Mouse (Mus musculus): ENCODE data around the gene Sfxn3.
"Not testable (repeated sequence)": the region's sequence is repeated elsewhere in the genome, so short reads cannot be mapped to it uniquely, and the experiment has no call there.

Gene Sfxn3

GRCm38 (mm10) chr19:45018351-45018831 lies 28.9 kb upstream of the Sfxn3 start:
- DNase-seq (ENCODE audit: low read depth, low spot score) = no peak

- no peak for DNase-seq (ENCODE audit: low read depth, low spot score)
These were observed 27.0 kb upstream of the Sfxn3 start for GRCm38 (mm10) chr19:45020348-45020747.

GRCm38 (mm10) chr19:45021362-45021761 lies 25.9 kb upstream of the Sfxn3 start:
- no peak for DNase-seq (ENCODE audit: low read depth, low spot score)

- no peak for DNase-seq (ENCODE audit: low read depth, low spot score)
These were observed 23.3 kb upstream of the Sfxn3 start for GRCm38 (mm10) chr19:45023993-45024392.

- no peak for DNase-seq (ENCODE audit: low read depth, low spot score)
These were observed 22.5 kb upstream of the Sfxn3 start for GRCm38 (mm10) chr19:45024775-45025174.

GRCm38 (mm10) chr19:45025937-45026568 lies 21.2 kb upstream of the Sfxn3 start:
- no peak for DNase-seq (ENCODE audit: low read depth, low spot score)

GRCm38 (mm10) chr19:45026958-45027670 lies 20.2 kb upstream of the Sfxn3 start:
- DNase-seq (ENCODE audit: low read depth, low spot score) = no peak

GRCm38 (mm10) chr19:45027848-45028247 lies 19.5 kb upstream of the Sfxn3 start:
- DNase-seq (ENCODE audit: low read depth, low spot score) = no peak

GRCm38 (mm10) chr19:45028746-45029145 lies 18.6 kb upstream of the Sfxn3 start:
- DNase-seq (ENCODE audit: low read depth, low spot score) = no peak

GRCm38 (mm10) chr19:45029571-45029970 lies 17.7 kb upstream of the Sfxn3 start:
- no peak for DNase-seq (ENCODE audit: low read depth, low spot score)

- DNase-seq (ENCODE audit: low read depth, low spot score) = no peak
These were observed 17.2 kb upstream of the Sfxn3 start for GRCm38 (mm10) chr19:45030111-45030510.

- DNase-seq (ENCODE audit: low read depth, low spot score) = no peak
These were observed 16.3 kb upstream of the Sfxn3 start for GRCm38 (mm10) chr19:45030746-45031693.

GRCm38 (mm10) chr19:45031780-45032179 lies 15.5 kb upstream of the Sfxn3 start:
- no peak for DNase-seq (ENCODE audit: low read depth, low spot score)

- no peak for DNase-seq (ENCODE audit: low read depth, low spot score)
These were observed 14.6 kb upstream of the Sfxn3 start for GRCm38 (mm10) chr19:45032570-45033332.

- DNase-seq (ENCODE audit: low read depth, low spot score) = no peak
These were observed 10.4 kb upstream of the Sfxn3 start for GRCm38 (mm10) chr19:45036867-45037266.

- DNase-seq (ENCODE audit: low read depth, low spot score) = not testable (repeated sequence)
These were observed 9.1 kb upstream of the Sfxn3 start for GRCm38 (mm10) chr19:45038198-45038597.

GRCm38 (mm10) chr19:45040214-45040613 lies 7.1 kb upstream of the Sfxn3 start:
- no peak for DNase-seq (ENCODE audit: low read depth, low spot score)

GRCm38 (mm10) chr19:45044389-45044927 lies 2.8 kb upstream of the Sfxn3 start:
- DNase-seq (ENCODE audit: low read depth, low spot score) = no peak

GRCm38 (mm10) chr19:45045236-45045635 lies 2.1 kb upstream of the Sfxn3 start:
- no peak for DNase-seq (ENCODE audit: low read depth, low spot score)

GRCm38 (mm10) chr19:45045651-45046050 lies 1.7 kb upstream of the Sfxn3 start, which contains the start of gene Pdzd7:
Gene Pdzd7 (minus strand): TSS chr19:45045717.
- no peak for DNase-seq (ENCODE audit: low read depth, low spot score)
